Mouse (Mus musculus): ENCODE data around the gene Lrrc1. TPM values are rescaled to one million over a fixed set of nuclear protein-coding genes. Genes with fewer than 3 reads are reported as not detected.
"Not testable (repeated sequence)": the region's sequence is repeated elsewhere in the genome, so short reads cannot be mapped to it uniquely, and the experiment has no call there.

The Lrrc1 gene
- total RNA-seq (2021): 1 to 10 TPM; 5.4 to 6.0 TPM

DNA sequence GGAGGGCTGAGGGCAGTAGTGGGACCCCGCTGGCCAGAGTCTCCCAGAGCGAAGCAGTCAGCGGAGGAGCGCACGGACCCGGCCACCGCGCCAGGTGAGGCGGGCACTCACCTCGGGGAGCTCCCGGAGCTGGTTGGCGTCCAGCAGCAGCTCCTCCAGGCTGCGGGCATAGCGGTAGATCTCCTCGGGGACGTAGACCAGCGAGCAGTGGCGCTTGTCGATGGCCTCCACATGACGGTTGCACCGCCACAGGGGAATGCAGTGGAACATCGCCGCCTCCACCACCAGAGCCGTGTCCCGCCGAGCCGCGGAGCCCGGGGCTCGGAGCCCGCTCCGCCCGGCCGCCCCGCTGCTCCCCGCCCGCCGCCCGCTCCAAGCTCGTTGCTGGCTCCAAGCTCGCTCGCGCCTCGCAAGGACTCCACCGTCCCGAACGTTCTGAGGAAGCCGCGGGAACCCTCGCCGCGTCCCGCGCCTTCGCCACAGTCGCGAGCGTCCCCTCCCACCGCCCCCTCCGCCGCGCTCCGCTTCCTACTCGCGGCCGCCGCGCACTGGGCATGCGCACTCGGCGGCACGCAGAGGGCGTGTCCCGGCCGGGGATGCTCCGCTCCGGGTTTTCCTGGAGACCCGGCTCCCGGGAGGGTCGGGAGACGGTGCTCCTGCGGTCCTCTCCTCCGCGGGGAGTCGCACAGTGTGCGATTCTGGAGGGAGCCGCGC is at the start of gene Lrrc1:
TSS of gene Lrrc1 (minus strand) at position 517 of the 714 bp plus-strand sequence.
- peak; percentile 67 to 89 for DNase-seq (ENCODE audit: extremely low spot score in 1 of 2, low spot score in 2 of 2)

DNA sequence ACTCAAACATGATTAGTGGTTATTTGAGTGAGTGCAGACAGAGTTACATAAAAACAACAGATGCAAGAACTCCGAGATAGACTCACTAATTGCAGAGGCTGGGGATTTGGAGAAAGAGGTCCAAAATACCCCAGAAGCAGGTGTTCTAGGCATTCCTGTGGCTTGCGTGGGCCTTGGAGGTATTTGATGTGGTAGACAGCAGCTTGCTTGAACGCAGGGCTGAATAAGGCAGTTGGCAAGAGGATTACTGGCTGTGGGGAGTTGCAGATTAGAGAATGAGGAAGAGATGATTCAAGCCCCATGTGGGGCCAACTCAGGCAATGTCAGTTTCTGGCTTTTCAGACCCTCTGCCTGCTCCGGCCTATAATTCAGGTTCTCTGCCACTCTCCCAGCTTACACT is 47.8 kb upstream of the Lrrc1 start:
- no peak for DNase-seq (ENCODE audit: extremely low spot score in 1 of 2, low spot score in 2 of 2)
- intact Hi-C loops (cut with DNase I): loop anchor here (10.0 kb wide), 1 partner anchor 162 kb away; the partner anchor contains the start of gene Gclc

More for the DNA sequence above, at the start of gene Lrrc1:
- intact Hi-C loops (cut with DNase I): no loop called here

DNA sequence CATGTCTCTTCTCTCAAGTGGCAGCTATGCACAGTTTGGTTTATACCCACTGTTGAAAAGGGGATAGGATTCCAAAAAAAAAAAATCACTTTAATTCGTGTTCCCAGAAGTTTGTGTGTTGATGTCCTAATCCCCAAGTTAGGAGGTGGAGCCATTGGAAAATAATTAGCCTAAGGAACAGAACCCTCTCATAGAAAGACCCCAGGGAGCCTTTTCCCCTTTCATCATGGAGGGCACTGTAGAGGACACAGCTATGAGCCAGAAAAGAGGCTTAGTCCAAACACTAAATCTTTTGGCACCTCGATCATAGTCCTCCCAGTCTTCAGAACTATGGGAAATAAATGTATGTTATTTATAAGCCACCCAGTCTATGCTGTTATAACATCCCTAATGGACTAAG is 44.8 kb upstream of the Lrrc1 start:
- intact Hi-C loops (cut with DNase I): no loop called here
- DNase-seq (ENCODE audit: extremely low spot score in 1 of 2, low spot score in 2 of 2): no peak

DNA sequence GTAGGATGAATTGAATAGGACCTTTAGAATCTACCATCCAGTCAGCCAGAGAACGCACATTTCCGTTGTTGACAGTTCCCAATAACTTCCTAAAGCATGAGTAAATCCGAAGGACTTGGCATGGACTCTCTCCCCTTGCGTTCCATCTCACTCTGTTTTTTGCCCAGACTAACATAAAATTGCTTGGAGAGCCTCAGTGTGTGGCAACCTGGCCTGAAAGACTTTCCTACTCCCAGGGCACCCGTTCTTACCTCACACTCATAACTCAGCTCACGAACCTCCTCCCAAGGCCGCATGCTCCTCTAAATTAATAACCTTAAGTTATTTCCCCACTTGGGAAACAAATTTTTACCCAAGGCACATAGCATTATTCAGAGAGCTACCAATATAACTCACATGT is 42.9 kb upstream of the Lrrc1 start:
- DNase-seq (ENCODE audit: extremely low spot score in 1 of 2, low spot score in 2 of 2): no peak
- intact Hi-C loops (cut with DNase I): no loop called here

DNA sequence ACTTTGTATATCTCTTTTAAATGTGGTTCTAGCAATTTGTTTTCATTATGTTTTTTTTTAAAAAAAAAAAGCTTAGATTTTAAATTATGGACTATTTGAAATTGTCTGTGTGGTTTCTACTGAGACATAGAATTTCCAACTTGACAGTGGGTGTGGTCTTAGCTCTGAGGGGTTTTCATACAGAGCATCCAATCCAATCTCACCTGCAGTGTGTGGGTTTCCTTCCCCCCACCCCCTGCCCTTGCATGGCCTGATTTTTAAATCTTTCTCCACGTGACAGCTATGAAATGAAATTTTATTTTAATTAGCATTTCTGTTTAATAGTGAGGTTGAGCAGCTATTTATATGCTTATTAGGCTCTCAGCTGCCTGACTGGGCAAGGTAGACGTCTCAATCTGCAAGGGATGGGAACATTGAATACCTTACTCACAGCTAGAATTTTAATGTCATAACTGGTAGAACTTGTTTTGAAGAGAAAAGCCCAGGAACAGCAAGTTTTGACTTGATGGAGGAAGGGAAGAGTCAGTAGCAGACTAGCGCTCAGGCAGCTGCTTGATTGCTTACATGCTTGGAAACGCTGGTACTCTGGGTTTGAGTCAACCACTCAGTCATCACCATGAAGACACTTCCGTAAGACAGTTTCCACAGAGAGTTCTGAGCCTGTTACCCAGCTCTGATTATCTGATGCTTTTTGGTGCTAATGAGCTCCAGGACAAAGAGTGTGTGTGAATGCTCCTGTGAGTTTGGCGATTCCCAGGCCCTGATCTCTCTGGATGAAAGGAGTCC is 42.3 kb upstream of the Lrrc1 start:
- DNase-seq (ENCODE audit: extremely low spot score in 1 of 2, low spot score in 2 of 2): no peak
- intact Hi-C loops (cut with DNase I): no loop called here

DNA sequence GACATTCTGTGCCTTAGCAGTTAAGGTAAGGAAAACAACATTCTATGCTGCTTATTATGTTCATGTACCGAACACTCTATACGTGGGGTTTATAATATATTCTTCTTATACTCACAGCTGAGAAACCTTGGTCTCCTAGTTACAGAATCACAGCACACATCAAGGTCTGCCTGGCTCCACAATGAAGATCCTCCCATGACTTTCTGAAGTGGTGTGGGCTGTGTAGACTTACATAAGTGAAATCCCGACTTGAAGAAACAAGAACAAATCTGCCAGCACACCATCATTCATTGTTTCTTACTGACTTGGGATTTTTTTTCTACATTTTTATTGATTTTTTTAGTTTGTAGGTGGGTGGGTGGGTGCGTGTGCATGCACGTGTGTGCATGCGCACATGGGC is 40.1 kb upstream of the Lrrc1 start:
- intact Hi-C loops (cut with DNase I): no loop called here
- no peak for DNase-seq (ENCODE audit: extremely low spot score in 1 of 2, low spot score in 2 of 2)

DNA sequence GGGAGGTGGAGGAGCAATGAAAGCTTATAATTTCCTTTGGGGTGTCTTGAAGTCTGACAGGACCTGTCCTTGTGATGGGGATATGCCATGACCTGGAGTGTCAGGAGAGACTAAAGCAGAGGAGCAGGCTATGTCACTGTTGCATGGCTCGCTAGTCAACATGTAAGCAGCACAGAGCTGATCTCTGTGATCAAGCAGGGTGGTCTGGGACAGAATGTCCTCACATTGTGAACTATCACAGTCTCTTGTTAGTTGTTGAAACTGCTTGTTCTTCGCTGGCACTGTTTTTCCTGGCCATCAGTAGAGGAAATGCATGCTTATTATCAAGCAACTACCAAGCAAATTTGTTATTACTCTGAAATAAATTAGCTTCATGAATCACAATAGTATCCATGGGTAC is 38.6 kb upstream of the Lrrc1 start:
- intact Hi-C loops (cut with DNase I): no loop called here
- no peak for DNase-seq (ENCODE audit: extremely low spot score in 1 of 2, low spot score in 2 of 2)

DNA sequence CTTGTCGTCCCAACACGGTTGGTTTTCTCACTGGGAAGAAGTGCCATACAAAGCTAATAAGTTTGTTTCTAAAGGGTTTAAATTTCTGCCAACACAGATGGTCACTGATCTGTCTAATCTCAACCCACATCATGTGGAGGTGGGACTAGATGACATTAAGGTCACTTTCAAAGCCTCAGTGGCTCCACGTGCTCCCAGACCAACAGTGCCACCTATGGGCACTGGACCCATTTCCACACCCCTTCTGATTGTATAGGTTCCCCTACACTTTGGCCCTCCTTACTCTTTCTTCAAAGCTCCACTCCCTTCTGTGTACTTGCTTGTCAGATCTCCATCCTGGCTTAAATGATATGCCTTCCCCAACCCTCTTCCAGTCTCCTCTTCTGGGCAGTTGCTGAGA is 35.2 kb upstream of the Lrrc1 start:
- intact Hi-C loops (cut with DNase I): no loop called here
- DNase-seq (ENCODE audit: extremely low spot score in 1 of 2, low spot score in 2 of 2): no peak

DNA sequence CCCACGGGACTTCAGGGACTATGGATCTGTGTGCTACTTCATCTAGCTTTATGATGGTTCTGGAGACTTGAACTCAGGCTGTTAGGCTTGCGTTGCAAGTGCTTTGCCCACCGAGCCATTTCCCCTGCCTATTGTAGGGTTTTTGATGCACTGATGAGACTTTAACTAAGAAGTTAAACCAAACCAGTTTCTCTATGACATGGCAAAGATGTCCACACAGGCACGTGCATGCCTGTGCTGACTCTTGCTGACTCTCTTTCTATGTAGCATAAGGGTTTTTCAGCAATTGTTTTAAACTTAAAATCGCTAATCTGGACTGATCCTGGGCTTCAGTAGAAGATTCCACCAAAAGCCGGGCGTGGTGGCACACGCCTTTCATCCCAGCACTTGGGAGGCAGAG is 33.3 kb upstream of the Lrrc1 start:
- no peak for DNase-seq (ENCODE audit: extremely low spot score in 1 of 2, low spot score in 2 of 2)
- intact Hi-C loops (cut with DNase I): no loop called here

DNA sequence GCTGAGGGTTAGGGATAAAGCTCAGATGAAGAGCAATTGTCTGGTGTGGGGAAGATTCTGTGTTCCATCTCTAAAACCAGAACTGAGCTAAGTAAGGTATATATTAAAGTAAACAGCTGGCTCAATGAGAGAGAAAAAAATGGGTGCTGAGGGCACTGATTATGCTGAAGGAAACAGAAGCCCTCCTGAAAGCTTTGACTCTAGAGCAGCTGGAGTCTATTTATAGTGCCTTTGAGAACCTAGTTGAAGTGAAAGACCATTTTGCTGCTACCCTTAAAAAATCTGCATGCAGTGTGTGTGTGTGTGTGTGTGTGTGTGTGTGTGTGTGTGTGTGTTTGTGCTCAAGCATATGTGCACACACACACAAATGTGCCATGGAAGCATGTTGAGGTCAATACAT is 32.7 kb upstream of the Lrrc1 start:
- intact Hi-C loops (cut with DNase I): no loop called here
- no peak for DNase-seq (ENCODE audit: extremely low spot score in 1 of 2, low spot score in 2 of 2)

DNA sequence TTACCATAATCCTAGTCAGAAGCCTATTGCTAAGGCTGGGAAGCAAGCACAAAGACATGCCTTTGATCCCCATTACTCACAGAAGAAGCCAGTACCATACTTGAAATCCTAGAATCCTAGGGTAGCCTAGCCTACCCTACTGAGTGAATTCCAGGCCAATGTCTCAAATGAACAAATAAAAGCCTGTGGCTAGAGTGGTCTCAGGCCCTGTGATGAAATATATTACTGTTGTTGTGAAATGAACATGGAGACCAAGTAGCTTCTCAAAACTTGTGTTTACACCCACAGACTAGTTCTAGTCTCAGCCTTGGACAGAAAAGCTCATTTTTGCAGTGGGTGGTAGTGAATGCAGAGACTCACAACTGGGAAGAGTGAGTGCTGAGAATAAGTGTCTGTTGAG is 31.6 kb upstream of the Lrrc1 start:
- no peak for DNase-seq (ENCODE audit: extremely low spot score in 1 of 2, low spot score in 2 of 2)
- intact Hi-C loops (cut with DNase I): no loop called here

DNA sequence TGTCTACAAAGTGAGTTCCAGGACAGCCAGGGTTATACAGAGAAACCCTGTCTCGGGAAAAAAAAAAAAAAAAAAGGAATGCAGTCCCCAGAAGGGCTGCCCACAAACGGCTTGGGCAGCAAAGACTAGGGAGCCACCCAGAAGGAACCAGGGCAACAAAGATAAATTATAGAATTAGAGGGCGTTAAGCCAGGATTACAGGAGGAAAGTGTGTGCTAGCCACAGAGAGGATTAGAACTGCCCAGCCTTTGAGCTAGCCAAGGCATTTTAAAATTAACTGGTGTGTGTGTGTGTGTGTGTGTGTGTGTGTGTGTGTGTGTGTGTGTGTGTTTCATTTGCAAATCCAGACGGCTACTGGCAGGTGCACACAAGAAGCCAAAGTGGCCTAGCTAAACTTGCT is 30.3 kb upstream of the Lrrc1 start:
- DNase-seq (ENCODE audit: extremely low spot score in 1 of 2, low spot score in 2 of 2); intact Hi-C loops (cut with DNase I): not testable (repeated sequence)

DNA sequence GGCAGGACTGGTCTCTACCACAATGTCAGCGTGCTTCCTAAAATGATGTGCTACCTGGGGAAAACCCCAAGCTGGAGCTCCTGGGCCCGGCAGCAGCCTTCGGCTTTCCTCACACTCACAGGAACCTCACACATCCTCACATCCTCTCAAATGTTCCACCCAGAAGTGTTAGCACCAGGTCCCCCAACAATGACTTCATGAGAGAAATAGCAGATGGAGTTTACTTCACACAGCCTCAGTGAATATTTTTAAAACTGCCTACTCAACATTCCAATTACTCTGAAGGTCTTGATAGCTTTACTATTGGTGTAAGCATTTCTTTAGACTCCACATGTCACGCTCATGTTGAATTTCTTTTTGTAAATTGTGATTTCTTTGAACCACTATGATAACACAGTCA is 27.2 kb upstream of the Lrrc1 start:
- DNase-seq (ENCODE audit: extremely low spot score in 1 of 2, low spot score in 2 of 2): no peak
- intact Hi-C loops (cut with DNase I): no loop called here

DNA sequence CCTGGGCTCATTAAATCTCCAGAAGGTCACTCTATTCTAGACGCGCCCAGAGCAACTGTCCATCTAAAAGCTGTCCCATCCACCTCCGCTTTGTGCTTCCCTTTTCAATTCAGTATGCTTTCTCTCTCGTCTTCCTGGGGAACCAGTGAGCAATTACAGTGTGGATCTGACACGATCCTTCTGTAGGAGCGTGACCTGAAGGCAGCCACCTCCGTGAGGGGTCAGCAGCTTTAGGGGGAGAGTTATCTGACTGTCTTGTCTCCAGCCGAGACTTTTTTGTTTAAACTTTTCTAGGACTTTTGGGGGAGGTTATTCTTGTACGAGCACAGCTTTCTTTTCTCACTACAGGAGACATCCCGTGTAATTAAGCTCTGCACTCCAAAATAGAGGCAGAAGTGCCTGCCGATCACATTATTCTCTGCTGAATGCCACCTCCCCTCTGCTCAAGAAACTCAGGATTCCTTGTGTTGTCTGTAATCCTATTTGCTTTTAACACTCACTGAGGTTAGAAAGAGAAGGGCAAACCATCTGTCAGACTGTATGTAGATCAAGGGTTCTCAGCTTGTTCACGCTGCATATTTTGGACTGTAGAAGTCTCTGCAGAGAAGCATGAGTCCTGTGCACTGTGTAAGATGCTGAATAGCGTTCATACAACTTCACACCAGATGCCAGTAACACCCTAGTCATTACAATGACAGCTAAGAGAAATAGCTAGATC is 24.3 kb upstream of the Lrrc1 start:
- no peak for DNase-seq (ENCODE audit: extremely low spot score in 1 of 2, low spot score in 2 of 2)
- intact Hi-C loops (cut with DNase I): no loop called here

DNA sequence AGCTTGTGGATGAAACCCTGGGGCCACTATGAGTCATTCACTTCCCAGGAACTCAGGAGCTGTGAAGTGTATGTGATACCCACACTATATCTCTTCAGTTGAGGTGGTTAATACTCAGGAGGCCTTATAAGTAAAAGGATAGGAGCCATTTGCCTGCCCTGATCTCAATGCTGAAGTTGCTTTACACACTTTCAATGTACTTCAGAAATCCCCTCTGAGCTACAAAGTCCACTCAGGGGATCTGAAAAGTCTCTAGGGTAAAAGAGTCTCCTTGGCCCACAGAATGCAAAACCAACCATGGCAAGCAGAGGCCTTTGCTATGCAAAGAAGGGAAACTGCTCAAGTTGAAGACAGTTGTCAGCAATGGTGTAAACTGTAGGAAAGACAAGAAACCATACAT is 17.2 kb upstream of the Lrrc1 start:
- DNase-seq (ENCODE audit: extremely low spot score in 1 of 2, low spot score in 2 of 2): no peak
- intact Hi-C loops (cut with DNase I): no loop called here

DNA sequence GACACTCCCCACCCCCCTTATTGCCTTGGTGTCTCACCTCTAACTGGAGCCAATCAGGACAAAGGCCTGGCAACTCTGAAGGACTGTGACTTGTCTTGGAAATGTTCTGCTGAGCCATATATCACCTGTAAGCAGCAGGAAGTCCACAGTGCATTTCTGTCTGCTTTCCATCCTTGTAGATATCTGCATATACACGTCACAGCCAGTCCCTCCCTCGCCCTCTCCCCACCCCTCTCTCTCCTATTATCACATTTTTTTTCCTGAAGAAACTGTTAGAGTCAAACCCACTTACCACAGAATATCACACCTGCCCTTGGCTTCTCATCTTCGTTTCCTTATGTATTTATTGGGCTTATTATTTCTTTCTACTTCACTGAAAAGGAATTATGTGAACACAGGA is 13.3 kb upstream of the Lrrc1 start:
- DNase-seq (ENCODE audit: extremely low spot score in 1 of 2, low spot score in 2 of 2): no peak
- intact Hi-C loops (cut with DNase I): no loop called here

DNA sequence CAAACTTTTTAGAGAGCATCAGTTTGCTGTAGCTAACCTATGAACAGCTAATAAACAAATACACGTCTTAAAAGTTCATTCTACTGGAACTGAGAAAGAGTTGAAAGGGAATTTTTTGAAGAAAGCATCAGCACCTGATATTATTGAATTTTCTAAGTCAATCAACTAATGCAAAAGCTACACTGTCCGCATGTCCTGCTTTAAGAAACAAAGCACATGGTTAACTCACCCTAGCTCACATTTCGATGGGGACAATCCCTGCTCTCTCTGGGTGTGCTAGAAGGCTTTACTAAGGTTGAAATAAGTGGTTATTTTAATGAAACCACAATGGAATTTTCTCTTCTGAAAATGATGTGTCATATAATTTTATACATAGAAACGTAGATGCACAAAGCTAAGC is 12.5 kb upstream of the Lrrc1 start:
- no peak for DNase-seq (ENCODE audit: extremely low spot score in 1 of 2, low spot score in 2 of 2)
- intact Hi-C loops (cut with DNase I): no loop called here

DNA sequence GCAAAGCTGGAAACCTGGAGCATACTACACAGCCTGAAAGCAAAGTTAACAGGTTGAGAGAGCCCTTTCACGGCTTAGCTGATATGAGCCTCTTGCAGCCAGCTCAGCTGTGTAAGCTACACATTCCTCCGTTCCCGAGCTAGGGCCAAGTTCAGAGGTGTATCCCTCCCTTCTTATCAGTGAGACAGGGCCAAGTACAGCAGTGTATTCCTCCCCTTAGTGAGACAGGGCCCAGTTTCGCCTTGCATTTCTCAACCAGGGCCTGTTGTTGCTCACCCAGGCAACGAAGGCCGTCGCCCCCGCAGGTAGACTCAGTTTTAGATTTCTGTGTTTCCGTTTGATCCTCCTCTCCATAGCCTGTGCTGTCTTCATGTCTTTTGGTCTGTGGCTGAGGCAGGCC is 11.8 kb upstream of the Lrrc1 start:
- intact Hi-C loops (cut with DNase I): no loop called here
- DNase-seq (ENCODE audit: extremely low spot score in 1 of 2, low spot score in 2 of 2): no peak

DNA sequence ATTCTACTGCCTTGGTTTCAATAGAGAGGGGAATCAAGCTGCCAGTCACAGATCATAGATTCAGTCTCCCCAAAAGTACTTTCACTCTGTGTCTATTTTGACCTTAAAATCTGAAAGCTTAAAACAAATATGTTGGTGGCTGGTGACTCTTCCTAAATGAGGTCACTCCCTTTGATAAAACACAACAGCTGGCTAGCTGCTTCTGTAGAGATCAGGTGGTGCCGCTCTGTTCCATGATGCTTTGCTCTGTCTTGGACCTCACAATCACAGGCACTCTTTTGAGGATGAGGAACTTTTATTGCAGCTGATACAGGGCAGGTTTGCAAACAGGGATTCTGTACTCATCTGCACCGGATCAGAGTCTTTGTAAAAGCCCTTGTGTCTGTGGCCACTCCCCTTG is 8.8 kb upstream of the Lrrc1 start:
- DNase-seq (ENCODE audit: extremely low spot score in 1 of 2, low spot score in 2 of 2): no peak
- intact Hi-C loops (cut with DNase I): no loop called here

DNA sequence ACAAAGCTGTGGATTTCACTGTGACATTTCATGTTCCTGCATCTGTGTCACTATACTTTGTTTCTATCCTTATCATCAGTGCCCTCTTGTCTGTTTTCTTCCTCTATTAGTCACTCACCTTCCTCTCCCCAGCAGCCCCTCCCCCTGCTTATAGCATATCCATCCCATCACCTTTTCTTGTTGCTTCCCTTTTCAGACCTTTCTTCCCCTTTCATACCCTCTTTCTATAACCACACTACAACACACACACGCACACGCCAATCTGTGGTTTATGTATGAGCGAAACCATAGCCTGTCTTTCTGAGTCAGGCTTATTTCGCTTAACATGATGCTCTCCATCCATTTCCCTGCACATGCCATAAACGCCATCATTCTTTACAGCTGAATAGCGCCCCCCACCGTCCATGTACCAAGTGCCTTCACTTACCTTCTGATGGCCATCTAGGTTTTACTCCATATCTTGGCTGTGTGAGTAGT is 6.4 kb upstream of the Lrrc1 start:
- intact Hi-C loops (cut with DNase I): no loop called here

More for the DNA sequence above, 6.4 kb upstream of the Lrrc1 start:
- no peak for DNase-seq (ENCODE audit: extremely low spot score in 1 of 2, low spot score in 2 of 2)

Measured in left cerebral cortex, postnatal 10 days (tissue).